Mouse (Mus musculus) midbrain, embryonic 16.5 days (tissue): ENCODE measurements at regions not wholly inside any gene's neighbourhood (a gene's known extent, or its start where the extent isn't known, plus 50 kb on each side); places are given as distances from the start of the nearest gene placed in this dataset.

Source experiments
- ATAC-seq: fragments of 200-750 bp; cut with Nextera tagmentation; 2 replicates; pipeline ENCODE4 v1.8.0; 2017; ENCODE audit warnings: moderate TSS enrichment
- H3K27ac ChIP-seq: fragments of 300-500 bp; sonication (generic); 2 replicates; pipeline ENCODE4 v1.5.1; 2014; ENCODE audit warnings: mild to moderate bottlenecking, low read length, mixed read lengths
- H3K27me3 ChIP-seq: fragments of 300-500 bp; sonication (generic); 2 replicates; pipeline ENCODE4 v1.6.1; 2014; ENCODE audit warnings: low read depth, low read length, mixed read lengths; ENCODE audit not compliant: control insufficient read depth, insufficient read depth
- H3K36me3 ChIP-seq: fragments of 300-500 bp; sonication (generic); 2 replicates; pipeline ENCODE4 v1.6.1; 2014; ENCODE audit warnings: mild to moderate bottlenecking, low read length, moderate library complexity, mixed read lengths; ENCODE audit not compliant: control insufficient read depth, insufficient read depth
- H3K4me1 ChIP-seq: fragments of 300-500 bp; sonication (generic); 2 replicates; pipeline ENCODE4 v1.6.1; 2014; ENCODE audit warnings: mild to moderate bottlenecking, low read length, mixed read lengths; ENCODE audit not compliant: control insufficient read depth, insufficient read depth
- H3K4me2 ChIP-seq: fragments of 300-500 bp; sonication (generic); 2 replicates; pipeline ENCODE4 v1.6.1; 2014; ENCODE audit warnings: mild to moderate bottlenecking, low read length, mixed read lengths
- H3K4me3 ChIP-seq: fragments of 300-500 bp; sonication (generic); 2 replicates; pipeline ENCODE4 v1.5.1; 2014; ENCODE audit warnings: low read depth, mild to moderate bottlenecking, low read length, moderate library complexity, mixed read lengths
- H3K9ac ChIP-seq: fragments of 300-500 bp; sonication (generic); 2 replicates; pipeline ENCODE4 v1.6.1; 2014; ENCODE audit warnings: low read depth, low read length, mixed read lengths
- H3K9me3 ChIP-seq: fragments of 300-500 bp; sonication (generic); replicated peaks from 2 replicates; pipeline ENCODE4 v1.6.1; 2014; ENCODE audit warnings: mild to moderate bottlenecking, low read length, mixed read lengths; ENCODE audit not compliant: control insufficient read depth, poor library complexity, severe bottlenecking
- WGBS: fragments of 180-500 bp; shearing (Covaris S2); extraction: QIAGEN DNeasy Blood & Tissue Kit; methylation state at CpG from one replicate; pipeline ENCODE4 v1.1.7; 2014; 5-methylcytosine and 5-hydroxymethylcytosine counted together

GRCm38 (mm10) chr15:94025996-94026696, 430.5 kb upstream of the Prickle1 start:
- Histone ChIP-seq H3K27me3 (no peaks in the 10 kb centered on the region), H3K9me3 (0 out of 2 replicates have a peak, but pooled peaks cover 2% of the 10 kb centered on the region), H3K36me3 (no peaks in the 10 kb centered on the region), H3K9ac (no peak overlapping the region), H3K4me3 (no peak overlapping the region), H3K4me2 (no peak overlapping the region), H3K27ac (no peak overlapping the region), H3K4me1 (peaks cover 2% of the 10 kb centered on the region; the same call in 1 of the 2 replicates)
- no peak for ATAC-seq
- WGBS, result 57% methylated on average over 16 of the region's 16 CpGs

GRCm38 (mm10) chr15:94025239-94025971, 429.7 kb upstream of the Prickle1 start:
- H3K27ac ChIP-seq, result no peak overlapping the region
- H3K4me2 ChIP-seq, result no peak overlapping the region
- H3K27me3 ChIP-seq, result no peaks in the 10 kb centered on the region
- no peak overlapping the region for H3K4me3 ChIP-seq
- H3K9ac ChIP-seq, result no peak overlapping the region
- 81% methylated on average over 20 of the region's 20 CpGs for WGBS
- 0 out of 2 replicates have a peak, but pooled peaks cover 2% of the 10 kb centered on the region for H3K9me3 ChIP-seq
- ATAC-seq, result no peak
- peaks cover 2% of the 10 kb centered on the region; the same call in 1 of the 2 replicates for H3K4me1 ChIP-seq
- no peaks in the 10 kb centered on the region for H3K36me3 ChIP-seq

GRCm38 (mm10) chr15:94024806-94025205, 429.1 kb upstream of the Prickle1 start:
- no peak for ATAC-seq
- Histone ChIP-seq H3K27ac (no peak overlapping the region), H3K36me3 (no peaks in the 10 kb centered on the region), H3K4me2 (no peak overlapping the region), H3K9ac (no peak overlapping the region), H3K4me3 (no peak overlapping the region), H3K9me3 (0 out of 2 replicates have a peak, but pooled peaks cover under 1% of the 10 kb centered on the region), H3K27me3 (no peaks in the 10 kb centered on the region), H3K4me1 (peaks cover 2% of the 10 kb centered on the region; the same call in 1 of the 2 replicates)
- 88% methylated on average over 3 of the region's 3 CpGs for WGBS

- Histone ChIP-seq H3K9ac (no peak overlapping the region), H3K27ac (no peak overlapping the region), H3K4me1 (peaks cover 2% of the 10 kb centered on the region; the same call in 1 of the 2 replicates), H3K27me3 (no peaks in the 10 kb centered on the region), H3K4me2 (no peak overlapping the region), H3K9me3 (no peaks in the 10 kb centered on the region), H3K36me3 (no peaks in the 10 kb centered on the region), H3K4me3 (no peak overlapping the region)
- no peak for ATAC-seq
- 47% methylated on average over 4 of the region's 4 CpGs for WGBS
Observed at GRCm38 (mm10) chr15:94024126-94024730, 428.5 kb upstream of the Prickle1 start.

GRCm38 (mm10) chr15:94023501-94023900, 427.8 kb upstream of the Prickle1 start:
- no peak for ATAC-seq
- whole genome bisulfite sequencing, result 84% methylated on average over 4 of the region's 4 CpGs
- Histone ChIP-seq H3K4me3 (no peak overlapping the region), H3K4me1 (peaks cover 2% of the 10 kb centered on the region; the same call in 1 of the 2 replicates), H3K36me3 (no peaks in the 10 kb centered on the region), H3K4me2 (no peak overlapping the region), H3K9me3 (no peaks in the 10 kb centered on the region), H3K9ac (no peak overlapping the region), H3K27me3 (no peaks in the 10 kb centered on the region), H3K27ac (no peak overlapping the region)

- H3K4me3 ChIP-seq, result no peak overlapping the region
- no peak overlapping the region for H3K4me2 ChIP-seq
- no peak for ATAC-seq
- no peaks in the 10 kb centered on the region for H3K27me3 ChIP-seq
- no peak overlapping the region for H3K27ac ChIP-seq
- no peaks in the 10 kb centered on the region for H3K9me3 ChIP-seq
- no peaks in the 10 kb centered on the region for H3K4me1 ChIP-seq
- no peaks in the 10 kb centered on the region for H3K36me3 ChIP-seq
- H3K9ac ChIP-seq, result no peak overlapping the region
- 58% methylated on average over 9 of the region's 9 CpGs for WGBS
Observed at GRCm38 (mm10) chr15:94017814-94018213, 422.1 kb upstream of the Prickle1 start.

DNA sequence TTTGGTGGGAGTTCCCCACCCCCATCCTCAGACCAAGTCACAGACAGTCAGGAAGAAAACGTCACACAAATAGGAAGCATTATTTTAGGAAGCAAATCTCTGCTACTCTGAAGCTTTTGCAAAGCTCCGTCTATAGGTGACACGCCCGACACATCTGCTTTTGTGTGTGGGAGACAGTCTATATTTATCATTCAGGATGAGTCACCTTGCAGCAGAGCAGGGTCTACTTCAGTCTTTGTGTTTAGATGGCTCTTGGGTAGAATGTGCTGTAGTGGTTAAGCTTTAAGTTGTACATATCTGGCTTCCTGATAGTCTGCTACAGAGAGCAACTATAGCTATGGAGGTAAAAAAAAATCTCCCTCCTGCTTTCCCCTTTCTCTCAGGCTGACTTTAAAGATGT, 415.8 kb upstream of the Prickle1 start:
- Histone ChIP-seq H3K36me3 (no peaks in the 10 kb centered on the region), H3K9ac (no peak overlapping the region), H3K4me2 (no peak overlapping the region), H3K4me3 (no peak overlapping the region), H3K27me3 (no peaks in the 10 kb centered on the region), H3K27ac (no peak overlapping the region), H3K9me3 (no peaks in the 10 kb centered on the region), H3K4me1 (no peaks in the 10 kb centered on the region)
- ATAC-seq, result no peak
- WGBS, result 71% methylated on average over 4 of the region's 4 CpGs

DNA sequence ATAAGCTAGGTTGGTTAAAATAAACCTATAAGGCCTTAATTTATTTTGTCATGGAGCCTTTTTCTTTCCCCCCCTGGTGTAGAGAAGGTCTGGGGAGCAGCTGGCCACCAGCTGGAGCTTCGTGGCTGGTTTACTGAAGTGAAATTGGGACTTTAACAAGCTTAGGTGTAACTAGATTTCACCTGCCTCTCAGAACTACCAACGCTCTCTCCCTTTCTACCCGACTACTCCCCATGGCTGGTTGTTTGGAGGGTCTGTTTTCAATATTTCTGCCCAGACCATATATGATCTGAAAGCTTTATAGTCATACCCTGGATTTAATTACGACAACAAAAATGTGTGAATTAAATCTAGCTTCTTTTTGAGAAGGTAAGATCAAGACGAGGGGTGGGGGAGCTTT, 410.4 kb upstream of the Prickle1 start:
- Histone ChIP-seq H3K4me1 (peaks cover 4% of the 10 kb centered on the region; the same call in 1 of the 2 replicates), H3K4me2 (no peak overlapping the region), H3K27me3 (no peaks in the 10 kb centered on the region), H3K4me3 (no peak overlapping the region), H3K36me3 (no peaks in the 10 kb centered on the region), H3K9ac (no peak overlapping the region), H3K27ac (no peak overlapping the region), H3K9me3 (no peaks in the 10 kb centered on the region)
- 82% methylated on average over 5 of the region's 5 CpGs for WGBS
- ATAC-seq, result no peak

DNA sequence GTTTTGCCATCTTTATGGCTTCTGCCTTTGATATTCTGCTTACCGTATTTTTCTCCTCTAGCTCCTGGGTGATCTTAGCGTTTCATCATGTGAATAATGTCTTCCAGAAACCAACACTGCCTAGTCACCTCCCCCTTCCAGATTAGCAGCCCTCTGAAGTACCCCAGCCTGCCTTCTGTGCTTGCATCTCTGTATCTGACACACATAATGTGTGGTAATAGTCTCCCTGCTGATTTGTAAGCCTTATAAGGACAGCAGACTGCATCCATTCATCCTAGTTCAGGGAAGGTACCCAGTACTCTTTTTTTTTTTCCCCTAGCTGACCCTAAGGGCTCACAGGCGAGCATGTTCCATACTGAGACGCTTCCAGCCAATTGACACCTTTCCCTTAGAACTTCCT, 409.2 kb upstream of the Prickle1 start:
- H3K4me2 ChIP-seq, result no peak overlapping the region
- WGBS, result 45% methylated on average over 4 of the region's 4 CpGs
- H3K36me3 ChIP-seq, result no peaks in the 10 kb centered on the region
- ATAC-seq, result no peak; the same call in 1 of the 2 replicates
- peaks cover 4% of the 10 kb centered on the region; the same call in 1 of the 2 replicates for H3K4me1 ChIP-seq
- H3K4me3 ChIP-seq, result no peak overlapping the region
- no peaks in the 10 kb centered on the region for H3K9me3 ChIP-seq
- no peak overlapping the region for H3K9ac ChIP-seq
- no peak overlapping the region for H3K27ac ChIP-seq
- no peaks in the 10 kb centered on the region for H3K27me3 ChIP-seq
